Mouse (Mus musculus) spleen, adult 2 months (tissue): ENCODE results near the gene Zdhhc25. TPM values are rescaled to one million over a fixed set of nuclear protein-coding genes. Genes with fewer than 3 reads are reported as not detected.

Experiments used
- DNase-seq, 2 experiments: peaks; one replicate each; pipeline versions ENCODE4 v3.0.0 to v3.0.0-alpha.2; 2012 to 2021; ENCODE audit warnings: low spot score in 2 of 2, low read depth in 1 of 2
- H3K27ac ChIP-seq: fragments of 200-500 bp; 2 replicates; pipeline ENCODE4 v1.5.1; 2012; ENCODE audit warnings: low read length, inconsistent platforms; ENCODE audit not compliant: insufficient read depth
- H3K27me3 ChIP-seq: fragments of 200-500 bp; 2 replicates; pipeline ENCODE4 v1.6.1; 2012; ENCODE audit warnings: mild to moderate bottlenecking, moderate library complexity, low read length, inconsistent platforms; ENCODE audit not compliant: control insufficient read depth, insufficient read depth
- H3K36me3 ChIP-seq: fragments of 200-500 bp; 2 replicates; pipeline ENCODE4 v1.6.1; 2012; ENCODE audit warnings: mild to moderate bottlenecking, low read length, inconsistent platforms; ENCODE audit not compliant: control insufficient read depth, insufficient read depth
- H3K4me1 ChIP-seq: fragments of 200-500 bp; 2 replicates; pipeline ENCODE4 v1.6.1; 2011; ENCODE audit warnings: inconsistent platforms; ENCODE audit not compliant: control insufficient read depth, insufficient read depth, insufficient read length
- H3K4me3 ChIP-seq: fragments of 200-500 bp; 2 replicates; pipeline ENCODE4 v1.5.1; 2011; ENCODE audit warnings: mild to moderate bottlenecking, inconsistent platforms; ENCODE audit not compliant: insufficient read depth, insufficient read length; ENCODE audit errors: extremely low read depth
- CTCF ChIP-seq: fragments of 200-500 bp; IDR thresholded peaks from 2 replicates; pipeline ENCODE4 v1.5.1; 2011; ENCODE audit warnings: mild to moderate bottlenecking, inconsistent platforms; ENCODE audit not compliant: insufficient read depth, insufficient read length, insufficient replicate concordance; ENCODE audit errors: extremely low read depth
- POLR2A ChIP-seq: fragments of 200-500 bp; IDR thresholded peaks from 2 replicates; pipeline ENCODE4 v1.6.1; 2011; ENCODE audit warnings: low read depth, low read length, inconsistent platforms
- WGBS: fragments of 180-500 bp; shearing (Covaris S2); methylation state at CpG from one replicate; pipeline ENCODE4 v1.1.7; 2018; 5-methylcytosine and 5-hydroxymethylcytosine counted together
- polyA plus RNA-seq: library from polyadenylated mRNA; depleted of rRNA; stranded (reverse); fragments of >200 nt; gene quantifications from 2 replicates; pipeline ENCODE4 v1.2.3, GENCODE M21; 2012; rRNA removed

Gene Zdhhc25
- polyA plus RNA-seq, 1 experiment: not detected

DNA sequence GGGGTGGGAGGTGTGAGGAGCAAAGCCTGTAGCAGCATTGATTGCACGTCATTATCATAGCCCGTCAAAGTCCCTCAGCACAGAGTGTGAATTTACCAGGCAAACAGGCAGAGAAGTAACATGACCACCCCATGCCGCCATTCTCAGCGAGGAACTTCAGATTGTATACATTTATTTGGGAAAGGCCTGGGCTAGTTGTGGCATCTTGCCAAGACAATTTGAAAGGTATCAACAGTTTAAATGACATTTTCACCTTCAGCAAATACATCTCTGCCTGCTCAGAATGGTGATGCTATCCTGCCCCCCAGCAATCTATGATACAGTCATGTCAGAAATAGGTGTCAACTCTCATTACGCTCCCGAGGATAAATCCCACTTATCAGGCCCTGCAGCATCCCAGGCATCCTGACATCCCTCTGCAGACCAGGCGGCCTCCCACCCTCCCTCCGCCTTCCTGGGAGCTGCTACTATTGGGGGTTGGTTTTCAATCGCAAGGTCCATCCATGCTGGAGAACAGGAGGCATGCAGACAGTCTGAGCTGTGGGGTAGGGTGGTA lies 28.8 kb downstream of the Zdhhc25 start:
- Histone ChIP-seq H3K4me3 (no peak overlapping the region), H3K27me3 (no peaks in the 10 kb centered on the region), H3K4me1 (no peaks in the 10 kb centered on the region), H3K36me3 (no peaks in the 10 kb centered on the region), H3K27ac (no peak overlapping the region)
- 80% methylated on average over 9 of the region's 9 CpGs for WGBS
- TF ChIP-seq CTCF: no peak
- no peak for TF ChIP-seq POLR2A
- DNase-seq: no peak

GRCm38 (mm10) chr15:88635205-88635604 lies 35.1 kb downstream of the Zdhhc25 start:
- 78% methylated on average over 5 of the region's 5 CpGs for WGBS
- no peaks in the 10 kb centered on the region for H3K4me1 ChIP-seq
- H3K27me3 ChIP-seq: no peaks in the 10 kb centered on the region
- H3K4me3 ChIP-seq: no peak overlapping the region
- TF ChIP-seq CTCF (no peak), POLR2A (no peak)
- no peak overlapping the region for H3K27ac ChIP-seq
- DNase-seq: no peak
- H3K36me3 ChIP-seq: no peaks in the 10 kb centered on the region

DNA sequence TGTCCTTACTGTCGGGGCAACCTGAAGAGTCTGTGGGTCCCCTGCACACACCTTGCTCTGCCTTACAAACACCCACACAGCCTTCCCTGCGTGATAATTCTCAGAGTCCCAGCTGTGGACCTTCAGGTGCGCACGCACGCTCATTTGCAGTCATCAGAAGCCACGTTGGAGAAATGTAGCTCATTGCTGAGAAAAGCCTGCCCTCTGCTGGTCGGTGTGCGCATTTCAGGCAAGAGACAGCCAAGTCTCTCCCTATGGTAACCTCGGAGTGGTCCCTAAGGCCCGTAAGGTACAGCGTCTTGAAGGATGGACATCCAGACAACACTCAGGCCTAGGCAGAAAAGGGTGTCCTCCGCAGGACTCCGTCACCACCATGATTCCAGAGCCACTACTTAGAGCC lies 50.9 kb downstream of the Zdhhc25 start:
- H3K4me3 ChIP-seq: no peak overlapping the region
- H3K36me3 ChIP-seq: no peaks in the 10 kb centered on the region
- TF ChIP-seq CTCF: peak; percentile 61; the same call in 1 of the 2 replicates
- TF ChIP-seq POLR2A: no peak
- no peaks in the 10 kb centered on the region for H3K4me1 ChIP-seq
- H3K27me3 ChIP-seq: no peaks in the 10 kb centered on the region
- H3K27ac ChIP-seq: no peak overlapping the region
- peak in 1 of 2 experiments; percentile 33 for DNase-seq
- 20% methylated on average over 13 of the region's 13 CpGs for WGBS

Other genes with a start within 250 kb of the Zdhhc25 start
- 12.6 and 13.2 TPM in 2 replicates for gene Brd1, start 133.9 kb downstream of the Zdhhc25 start, polyA plus RNA-seq
- gene Zbed4, start 151.4 kb downstream of the Zdhhc25 start, polyA plus RNA-seq: 5.0 and 5.8 TPM in 2 replicates
- gene Alg12, start 219.0 kb downstream of the Zdhhc25 start, polyA plus RNA-seq: 16.6 and 18.6 TPM in 2 replicates
- 35.7 and 38.9 TPM in 2 replicates for gene Creld2, start 219.3 kb downstream of the Zdhhc25 start, polyA plus RNA-seq